ENCODE assay signal across 18 mouse cellular contexts in genomic region chr10:92937091-92937490, GRCm38 (mm10).
DNase-seq lines count a peak whose midpoint lies in the region; ATAC-seq and TF ChIP-seq lines count a peak whose summit lies in the region.
"Had no signal": no experiment of that assay in that cellular context is flagged by ENCODE, and none has a peak within 500 bp of the region (broad histone marks: within the 10 kb centered on the region; RNA-seq: fewer than 3 reads in every experiment).

No protein-coding gene starts in this region.

- H3K27me3 ChIP-seq in kidney, embryonic 16.5 days (ENCODE audit: insufficient read depth, low read length): no peaks in the 10 kb centered on the region
- H3K27me3 ChIP-seq: embryonic facial prominence, embryonic 12.5 days; forebrain, embryonic 15.5 days; hindbrain, embryonic 12.5 days had no signal

- peak overlapping the region; percentile 10; the same call in 1 of the 2 replicates for H3K4me3 ChIP-seq in gastrocnemius, adult 2 months
- H3K4me3 ChIP-seq in kidney, embryonic 16.5 days (ENCODE audit: low read length): no peak overlapping the region
- peak overlapping the region; percentile 42; the same call in 1 of the 2 replicates for H3K4me3 ChIP-seq in brown adipose tissue, adult 24 weeks (ENCODE audit: insufficient read depth, low read depth, low read length)
- H3K4me3 ChIP-seq: embryonic facial prominence, embryonic 12.5 days; forebrain, embryonic 15.5 days; hindbrain, embryonic 12.5 days had no signal

- 0 out of 2 replicates have a peak, but pooled peaks have one; percentile 42 for ATAC-seq in kidney, embryonic 16.5 days (ENCODE audit: low FRiP score, low TSS enrichment)
- ATAC-seq: forebrain, embryonic 15.5 days; hindbrain, embryonic 16.5 days; inflammation-experienced regulatory T-cells, adult 6 months had no signal

- peak overlapping the region; percentile 43 for H3K27ac ChIP-seq in gastrocnemius, adult 2 months
- no peak overlapping the region for H3K27ac ChIP-seq in kidney, embryonic 16.5 days (ENCODE audit: low read length)
- no peak overlapping the region for H3K27ac ChIP-seq in brown adipose tissue, adult 24 weeks (replicated peaks; ENCODE audit: low read depth, low read length)
- H3K27ac ChIP-seq: embryonic facial prominence, embryonic 12.5 days; forebrain, embryonic 15.5 days; hindbrain, embryonic 12.5 days had no signal

- WGBS in kidney, embryonic 16.5 days: 43% methylated on average over 7 of the region's 7 CpGs

- no peak overlapping the region for H3K9ac ChIP-seq in kidney, embryonic 16.5 days (replicated peaks; ENCODE audit: low read length)
- H3K9ac ChIP-seq: embryonic facial prominence, embryonic 12.5 days; forebrain, embryonic 15.5 days; hindbrain, embryonic 12.5 days had no signal

- no peaks in the 10 kb centered on the region for H3K4me1 ChIP-seq in kidney, embryonic 16.5 days (ENCODE audit: insufficient read depth, low read length)
- no peaks in the 10 kb centered on the region for H3K4me1 ChIP-seq in brown adipose tissue, adult 24 weeks (ENCODE audit: control insufficient read depth, insufficient read depth, insufficient read length, low read length)
- H3K4me1 ChIP-seq: embryonic facial prominence, embryonic 12.5 days; forebrain, embryonic 15.5 days; hindbrain, embryonic 12.5 days had no signal

- TF ChIP-seq CTCF in gastrocnemius, adult 2 months (IDR thresholded peaks at IDR 0.05): no peak

- H3K36me3 ChIP-seq in kidney, embryonic 16.5 days (ENCODE audit: insufficient read depth, low read length): no peaks in the 10 kb centered on the region
- H3K36me3 ChIP-seq: embryonic facial prominence, embryonic 12.5 days; forebrain, embryonic 15.5 days; hindbrain, embryonic 12.5 days had no signal

- H3K9me3 ChIP-seq in kidney, embryonic 16.5 days (ENCODE audit: low read length): no peaks in the 10 kb centered on the region
- H3K9me3 ChIP-seq: embryonic facial prominence, embryonic 12.5 days; forebrain, embryonic 15.5 days; hindbrain, embryonic 12.5 days had no signal

- no peak overlapping the region for H3K4me2 ChIP-seq in kidney, embryonic 16.5 days (replicated peaks; ENCODE audit: low read depth, low read length)
- H3K4me2 ChIP-seq: embryonic facial prominence, embryonic 12.5 days; forebrain, embryonic 15.5 days; hindbrain, embryonic 12.5 days had no signal

- no peak for DNase-seq in gastrocnemius, adult 2 months
- DNase-seq in gastrocnemius, postnatal 14 days: no peak
- DNase-seq in kidney, adult 8-10 months: no peak
- DNase-seq in ovary, postnatal 10 days (ENCODE audit: low spot score): no peak
- no peak for DNase-seq in heart, adult 9 months (ENCODE audit: low spot score in 2 of 2)
- DNase-seq: cerebellum, adult 11-12 months; cerebellum, adult 9-10 months; cerebellum, postnatal 25 days; gastrocnemius, postnatal 10 days; heart, postnatal 10 days; heart, postnatal 4 days had no signal

- intact Hi-C loops in gastrocnemius, adult 2 months (cut with DNase I): no loop called here
- intact Hi-C loops in gastrocnemius, postnatal 14 days (cut with DNase I; ENCODE audit: low total_unique reads): no loop called here
